Mouse (Mus musculus): Measurements from ENCODE around the gene Zfp184.
"Not testable (repeated sequence)": the region's sequence is repeated elsewhere in the genome, so short reads cannot be mapped to it uniquely, and the experiment has no call there.

Zfp184 gene

GRCm38 (mm10) chr13:21944926-21945740 lies at the start of gene Zfp184:
TSS of gene Zfp184 (plus strand) at chr13:21945094.
- DNase-seq (ENCODE audit: low spot score in 2 of 2) = peak; percentile 38 to 56

GRCm38 (mm10) chr13:21896549-21897244 lies 48.2 kb upstream of the Zfp184 start:
- DNase-seq (ENCODE audit: low spot score in 2 of 2) = no peak

GRCm38 (mm10) chr13:21897245-21897634 lies 47.7 kb upstream of the Zfp184 start:
- DNase-seq (ENCODE audit: low spot score in 2 of 2) = no peak

- DNase-seq (ENCODE audit: low spot score in 2 of 2) = not testable (repeated sequence)
Observed at GRCm38 (mm10) chr13:21900870-21901565, 43.9 kb upstream of the Zfp184 start.

DNA sequence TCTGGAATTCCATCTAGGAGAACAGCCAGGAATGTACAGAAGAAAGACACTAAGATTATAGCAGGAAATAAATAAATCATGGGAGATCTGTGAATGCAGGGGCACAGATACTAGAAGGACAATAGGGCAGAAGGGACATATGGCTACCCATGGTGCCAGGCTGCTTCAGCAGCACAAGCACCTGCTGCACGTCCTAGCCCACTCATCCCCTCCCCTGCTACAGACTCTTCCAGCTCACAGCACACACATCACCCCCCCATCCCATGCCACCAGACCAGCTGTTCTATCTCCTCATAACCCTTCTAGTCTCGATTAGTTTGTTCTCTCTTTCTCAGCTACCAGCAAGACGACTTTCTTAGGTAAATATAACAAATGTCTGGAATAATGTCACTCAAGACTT lies 41.4 kb upstream of the Zfp184 start:
- DNase-seq (ENCODE audit: low spot score in 2 of 2) = no peak

DNA sequence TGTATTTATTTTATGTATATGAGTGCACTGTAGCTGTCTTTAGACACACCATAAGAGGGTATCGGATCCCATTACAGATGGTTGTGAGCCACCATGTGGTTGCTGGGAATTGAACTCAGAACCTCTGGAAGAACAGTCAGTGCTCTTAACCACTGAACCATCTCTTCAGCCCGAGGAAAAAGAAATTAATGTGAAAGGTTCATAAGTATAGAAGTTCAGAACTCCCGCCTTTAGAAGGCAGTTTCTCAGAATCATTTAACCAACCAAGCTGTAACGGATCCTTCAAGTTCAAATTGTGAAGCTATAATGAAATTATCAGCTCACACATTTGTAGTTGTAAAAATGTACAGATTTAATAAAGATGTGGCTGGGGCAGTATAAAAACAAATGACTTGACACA lies 40.8 kb upstream of the Zfp184 start:
- DNase-seq (ENCODE audit: low spot score in 2 of 2) = not testable (repeated sequence)

- DNase-seq (ENCODE audit: low spot score in 2 of 2) = no peak
Observed at GRCm38 (mm10) chr13:21906301-21906700, 38.6 kb upstream of the Zfp184 start.

GRCm38 (mm10) chr13:21906946-21907806 lies 37.7 kb upstream of the Zfp184 start:
- DNase-seq (ENCODE audit: low spot score in 2 of 2) = no peak

DNA sequence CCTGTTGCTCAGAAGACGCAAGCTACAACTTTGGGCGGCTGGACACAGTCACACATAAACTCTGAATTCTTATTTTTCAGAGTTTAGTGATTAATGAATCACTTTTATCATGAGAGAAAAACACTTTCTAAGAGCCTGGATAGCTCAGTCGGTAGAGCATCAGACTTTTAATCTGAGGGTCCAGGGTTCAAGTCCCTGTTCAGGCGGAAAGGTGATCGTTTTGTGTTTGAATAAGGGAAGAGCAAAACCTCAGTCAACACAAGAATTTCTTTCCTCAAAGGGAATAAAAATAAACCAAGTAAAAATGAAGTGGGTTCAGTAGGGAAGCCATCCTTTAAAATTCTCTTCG lies 37.1 kb upstream of the Zfp184 start:
- not testable (repeated sequence) for DNase-seq (ENCODE audit: low spot score in 2 of 2)

- no peak for DNase-seq (ENCODE audit: low spot score in 2 of 2)
Observed at GRCm38 (mm10) chr13:21910735-21911134, 34.2 kb upstream of the Zfp184 start.

- DNase-seq (ENCODE audit: low spot score in 2 of 2) = peak; percentile 12 to 19
Observed at GRCm38 (mm10) chr13:21911147-21911546, 33.7 kb upstream of the Zfp184 start.

- DNase-seq (ENCODE audit: low spot score in 2 of 2) = no peak
Observed at GRCm38 (mm10) chr13:21913854-21914253, 31.0 kb upstream of the Zfp184 start.

- DNase-seq (ENCODE audit: low spot score in 2 of 2) = no peak
Observed at GRCm38 (mm10) chr13:21914599-21914998, 30.3 kb upstream of the Zfp184 start.

DNA sequence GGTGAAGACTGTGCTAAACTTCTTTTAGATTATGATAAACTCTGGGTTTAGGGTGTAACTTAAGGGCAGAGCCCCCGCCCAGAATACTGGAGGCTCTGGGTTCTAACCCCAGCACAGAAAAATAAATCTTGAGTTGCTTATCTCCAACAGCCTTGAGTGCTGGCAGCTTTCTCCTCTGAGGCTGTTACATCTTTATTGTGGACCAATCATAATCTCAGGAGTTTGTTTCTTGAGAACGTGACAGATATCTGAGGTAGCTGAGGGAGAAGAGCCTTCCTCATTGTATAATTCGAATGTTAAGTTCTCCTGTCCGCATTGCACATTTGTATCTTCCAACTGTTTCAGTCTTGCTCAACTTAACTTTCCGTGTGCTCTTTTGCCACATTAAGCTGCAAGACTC lies 29.4 kb upstream of the Zfp184 start:
- no peak for DNase-seq (ENCODE audit: low spot score in 2 of 2)

GRCm38 (mm10) chr13:21916056-21916455 lies 28.8 kb upstream of the Zfp184 start:
- no peak for DNase-seq (ENCODE audit: low spot score in 2 of 2)

- DNase-seq (ENCODE audit: low spot score in 2 of 2) = no peak
Observed at GRCm38 (mm10) chr13:21917040-21917439, 27.9 kb upstream of the Zfp184 start.

GRCm38 (mm10) chr13:21917480-21917879 lies 27.4 kb upstream of the Zfp184 start:
- no peak for DNase-seq (ENCODE audit: low spot score in 2 of 2)

- no peak for DNase-seq (ENCODE audit: low spot score in 2 of 2)
Observed at GRCm38 (mm10) chr13:21917992-21918391, 26.9 kb upstream of the Zfp184 start.

DNA sequence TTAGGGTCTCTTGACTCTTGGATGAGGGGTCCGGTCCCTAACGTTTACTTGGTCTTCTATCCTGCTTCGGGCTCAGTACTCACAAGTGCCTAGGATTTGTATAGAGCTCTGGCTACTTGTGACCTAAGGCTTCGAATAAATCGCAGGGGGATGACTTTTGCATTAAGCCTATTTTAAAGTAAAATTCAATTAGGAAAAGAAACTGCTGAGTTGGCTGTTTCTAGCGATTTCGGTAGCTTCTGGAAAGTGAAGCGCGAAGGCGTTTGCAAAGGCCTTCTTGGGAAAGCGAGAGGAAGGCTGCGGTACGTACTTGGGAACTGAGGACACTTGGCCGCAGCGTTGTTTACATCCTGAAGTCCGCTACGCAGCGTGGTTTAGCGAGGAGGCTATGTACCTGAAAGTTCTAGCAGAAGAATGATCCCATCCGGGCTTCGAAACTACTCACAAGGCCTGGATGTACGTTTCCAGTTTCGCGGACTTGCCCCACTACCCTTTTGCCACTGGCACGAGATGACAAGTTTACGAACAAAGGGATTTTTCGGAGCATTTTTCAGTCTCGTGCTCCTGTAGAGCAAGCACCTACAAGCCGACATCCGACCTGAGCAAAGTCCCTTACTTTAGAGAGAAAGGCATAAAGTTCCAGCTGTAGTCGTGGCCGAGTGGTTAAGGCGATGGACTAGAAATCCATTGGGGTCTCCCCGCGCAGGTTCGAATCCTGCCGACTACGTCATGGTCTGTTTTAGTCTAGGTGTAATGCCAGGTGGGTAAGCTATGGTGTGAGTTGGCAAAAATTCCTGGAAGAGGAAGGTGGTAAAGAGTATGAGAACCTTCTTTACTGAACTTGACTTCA lies 26.1 kb upstream of the Zfp184 start:
- DNase-seq (ENCODE audit: low spot score in 2 of 2) = peak; percentile 31 to 42

GRCm38 (mm10) chr13:21919836-21920431 lies 25.0 kb upstream of the Zfp184 start:
- no peak for DNase-seq (ENCODE audit: low spot score in 2 of 2)

Data from spleen, postnatal 14 days (tissue).